Mouse (Mus musculus): ENCODE measurements around the gene Rspo1.

DNA sequence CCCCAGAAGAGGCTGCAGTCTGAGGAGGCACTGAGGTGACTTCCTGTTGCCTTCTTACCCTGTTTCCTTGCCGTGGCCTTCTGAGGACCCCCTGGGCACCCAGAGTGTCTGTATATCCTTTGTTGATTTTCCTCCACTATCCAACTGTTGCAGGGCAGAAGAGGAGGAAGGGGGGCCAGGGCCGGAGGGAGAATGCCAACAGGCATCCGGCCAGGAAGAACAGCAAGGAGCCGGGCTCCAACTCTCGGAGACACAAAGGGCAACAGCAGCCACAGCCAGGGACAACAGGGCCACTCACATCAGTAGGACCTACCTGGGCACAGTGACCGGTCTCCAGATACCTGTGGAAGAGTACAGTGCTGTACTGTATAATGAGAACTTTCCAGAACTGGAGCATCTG lies 22.0 kb downstream of the Rspo1 start:
- TF ChIP-seq MEF2A (IDR thresholded peaks at IDR 0.05; ENCODE audit: borderline replicate concordance, low read depth, low read length) (no peak), CTCF (conservative IDR thresholded peaks at IDR 0.05 in 1 of 2, IDR thresholded peaks at IDR 0.05 in 1 of 2; ENCODE audit: low read depth in 2 of 2, low read length in 2 of 2) (no peak), UBTF (IDR thresholded peaks at IDR 0.05; ENCODE audit: low read depth, low read length) (no peak), ZNF384 (IDR thresholded peaks at IDR 0.05; ENCODE audit: low read depth, low read length) (no peak), MXI1 (IDR thresholded peaks at IDR 0.05; ENCODE audit: low read depth, low read length) (no peak), NRF1 (IDR thresholded peaks at IDR 0.05; ENCODE audit: low read depth, low read length) (no peak)

All from CH12.LX (cell line).